Mouse (Mus musculus): ENCODE measurements around the gene Wnt2b. TPM values are rescaled to one million over a fixed set of nuclear protein-coding genes. Genes with fewer than 3 reads are reported as not detected.
A peak's percentile ranks its signal among the peaks of the same experiment; 100 is the strongest.

Wnt2b gene
- polyA plus RNA-seq, 1 experiment from 2014 or later: 1.1 TPM

DNA sequence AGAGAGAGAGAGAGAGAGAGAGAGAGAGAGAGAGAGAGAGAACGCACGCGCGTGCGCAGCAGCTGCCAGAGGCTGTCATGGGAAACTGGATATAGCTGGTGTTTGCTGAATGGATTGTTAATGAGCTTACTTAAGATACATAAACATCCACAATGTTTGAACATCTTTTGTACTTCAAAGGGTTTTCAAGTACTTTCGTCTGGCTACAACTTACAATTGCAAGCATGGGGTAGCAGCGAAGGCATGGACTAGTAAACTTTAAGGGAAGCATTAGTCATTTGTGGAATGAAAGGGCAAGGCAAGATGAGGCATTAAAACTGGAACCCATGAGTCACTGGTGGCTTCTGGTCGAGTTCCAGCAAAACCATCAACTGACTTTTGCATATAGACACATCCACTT is 38.8 kb upstream of the Wnt2b start:
- no peaks in the 10 kb centered on the region for H3K27me3 ChIP-seq (ENCODE audit: control insufficient read depth, insufficient read depth, low read length)
- no peak overlapping the region for H3K27ac ChIP-seq (ENCODE audit: low read length)
- WGBS: 74% methylated on average over 8 of the region's 8 CpGs
- no peak overlapping the region for H3K4me3 ChIP-seq (ENCODE audit: low read length)
- H3K4me1 ChIP-seq (ENCODE audit: control insufficient read depth, insufficient read depth, low read length): peaks cover 32% of the 10 kb centered on the region
- no peaks in the 10 kb centered on the region for H3K9me3 ChIP-seq (replicated peaks; ENCODE audit: control insufficient read depth, low read length)
- H3K36me3 ChIP-seq (ENCODE audit: control insufficient read depth, insufficient read depth): peaks cover 12% of the 10 kb centered on the region
- H3K9ac ChIP-seq (ENCODE audit: low read length): no peak overlapping the region
- no peak overlapping the region for H3K4me2 ChIP-seq (ENCODE audit: low read depth, low read length)
- ATAC-seq (replicated peaks; ENCODE audit: extremely low read depth, insufficient read depth, low FRiP score): no peak

DNA sequence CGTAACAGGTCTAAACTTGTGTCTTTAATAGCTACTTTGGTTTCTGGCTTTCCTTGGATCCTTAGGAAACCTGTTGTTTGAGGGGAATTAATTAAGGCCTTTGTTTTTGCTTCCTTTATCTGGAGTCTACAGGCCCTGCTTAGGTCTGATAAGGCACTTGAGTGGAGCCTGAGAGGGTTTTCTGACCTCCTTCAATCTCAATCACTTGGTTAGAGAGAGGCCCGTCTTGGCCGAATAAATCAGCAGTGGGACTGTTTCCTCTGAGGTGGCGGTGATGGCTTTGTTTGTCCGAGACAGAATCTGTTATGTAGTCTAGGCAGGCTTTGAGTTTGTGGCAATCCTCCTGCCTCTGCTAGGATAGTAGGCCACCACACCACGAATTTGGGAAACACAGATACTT is 35.8 kb upstream of the Wnt2b start:
- Histone ChIP-seq H3K27me3 (ENCODE audit: control insufficient read depth, insufficient read depth, low read length) (no peaks in the 10 kb centered on the region), H3K4me3 (ENCODE audit: low read length) (no peak overlapping the region), H3K27ac (ENCODE audit: low read length) (peak overlapping the region; percentile 38), H3K36me3 (ENCODE audit: control insufficient read depth, insufficient read depth) (no peaks in the 10 kb centered on the region), H3K4me1 (ENCODE audit: control insufficient read depth, insufficient read depth, low read length) (peaks cover 39% of the 10 kb centered on the region), H3K9me3 (replicated peaks; ENCODE audit: control insufficient read depth, low read length) (no peaks in the 10 kb centered on the region), H3K4me2 (ENCODE audit: low read depth, low read length) (peak overlapping the region; percentile 24; the same call in 1 of the 2 replicates), H3K9ac (ENCODE audit: low read length) (no peak overlapping the region)
- no peak for ATAC-seq (replicated peaks; ENCODE audit: extremely low read depth, insufficient read depth, low FRiP score)
- WGBS: 28% methylated on average over 6 of the region's 6 CpGs

DNA sequence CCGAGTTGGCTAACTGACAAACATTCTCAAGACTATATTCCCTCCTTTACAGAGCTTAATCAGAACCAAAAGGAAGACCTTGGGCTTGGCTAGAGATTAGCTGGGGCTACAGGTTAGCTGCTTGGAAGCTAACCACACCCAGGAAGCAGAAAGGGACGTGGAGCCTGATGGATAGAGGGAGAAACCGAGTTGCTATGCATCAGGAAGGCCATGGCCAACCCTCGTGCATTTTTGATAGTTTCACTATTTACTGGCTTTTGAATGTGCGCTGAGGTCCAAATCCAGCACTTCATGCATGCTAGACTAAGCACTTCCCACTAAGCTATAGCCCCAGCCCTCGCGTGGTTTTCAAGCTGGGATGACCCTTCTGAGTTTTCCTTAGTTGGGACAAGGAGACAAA is 34.0 kb upstream of the Wnt2b start:
- 78% methylated on average over 7 of the region's 7 CpGs for WGBS
- no peaks in the 10 kb centered on the region for H3K27me3 ChIP-seq (ENCODE audit: control insufficient read depth, insufficient read depth, low read length)
- H3K4me3 ChIP-seq (ENCODE audit: low read length): no peak overlapping the region
- ATAC-seq (replicated peaks; ENCODE audit: extremely low read depth, insufficient read depth, low FRiP score): no peak
- H3K4me2 ChIP-seq (ENCODE audit: low read depth, low read length): no peak overlapping the region
- no peak overlapping the region for H3K9ac ChIP-seq (ENCODE audit: low read length)
- H3K36me3 ChIP-seq (ENCODE audit: control insufficient read depth, insufficient read depth): no peaks in the 10 kb centered on the region
- H3K27ac ChIP-seq (ENCODE audit: low read length): 0 out of 2 replicates have a peak overlapping the region, but pooled peaks have one; percentile 25
- H3K9me3 ChIP-seq (replicated peaks; ENCODE audit: control insufficient read depth, low read length): no peaks in the 10 kb centered on the region
- H3K4me1 ChIP-seq (ENCODE audit: control insufficient read depth, insufficient read depth, low read length): peaks cover 27% of the 10 kb centered on the region

DNA sequence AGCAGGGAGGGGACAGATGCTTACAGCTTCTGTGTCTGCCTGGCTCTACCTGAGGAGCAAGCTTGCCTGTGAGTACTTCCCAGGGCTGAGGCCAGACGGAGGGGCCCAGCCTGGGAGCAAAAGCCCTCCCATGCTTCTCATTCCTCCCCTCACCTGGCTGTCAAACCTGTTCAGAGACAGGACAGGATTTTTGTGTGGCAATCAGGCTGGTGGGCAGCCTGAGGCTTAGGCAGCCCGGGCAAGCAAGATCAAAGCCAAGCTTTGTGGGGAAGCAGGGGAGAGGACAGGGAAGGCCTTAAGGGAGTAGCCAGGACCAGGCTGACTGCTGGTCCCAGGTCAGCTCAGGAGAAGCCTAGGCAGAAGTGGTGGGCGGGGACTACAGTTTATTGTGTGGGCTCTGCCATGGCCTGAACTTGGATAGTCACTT is 32.7 kb upstream of the Wnt2b start:
- Histone ChIP-seq H3K9me3 (replicated peaks; ENCODE audit: control insufficient read depth, low read length) (no peaks in the 10 kb centered on the region), H3K4me3 (ENCODE audit: low read length) (no peak overlapping the region), H3K36me3 (ENCODE audit: control insufficient read depth, insufficient read depth) (no peaks in the 10 kb centered on the region), H3K4me2 (ENCODE audit: low read depth, low read length) (no peak overlapping the region), H3K9ac (ENCODE audit: low read length) (peak overlapping the region; percentile 40; the same call in 1 of the 2 replicates), H3K4me1 (ENCODE audit: control insufficient read depth, insufficient read depth, low read length) (peaks cover 26% of the 10 kb centered on the region), H3K27ac (ENCODE audit: low read length) (peak overlapping the region; percentile 41; the same call in 1 of the 2 replicates), H3K27me3 (ENCODE audit: control insufficient read depth, insufficient read depth, low read length) (no peaks in the 10 kb centered on the region)
- 59% methylated on average over 3 of the region's 3 CpGs for WGBS
- no peak for ATAC-seq (replicated peaks; ENCODE audit: extremely low read depth, insufficient read depth, low FRiP score)

DNA sequence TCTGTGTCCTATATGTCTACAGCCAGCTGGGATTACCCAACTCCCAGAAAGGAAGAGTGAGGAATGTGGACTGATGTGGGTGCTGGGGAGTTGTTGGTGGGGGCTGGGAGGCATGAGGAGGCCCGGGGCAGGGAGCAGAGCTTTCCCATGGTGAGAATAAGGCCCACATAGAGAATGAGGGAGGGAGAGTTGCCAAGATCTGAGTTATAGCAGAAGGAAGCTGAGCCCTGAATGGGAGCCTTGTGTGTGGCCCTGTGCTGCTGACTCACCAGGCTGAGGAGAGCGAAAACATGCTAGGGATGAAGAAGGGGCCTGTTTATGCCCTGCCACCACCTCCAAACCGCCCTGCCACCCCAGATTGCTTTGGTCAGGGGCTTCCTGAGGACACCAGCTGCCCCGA is 32.1 kb upstream of the Wnt2b start:
- 32% methylated on average over 4 of the region's 4 CpGs for WGBS
- peak; percentile 61 for ATAC-seq (replicated peaks; ENCODE audit: extremely low read depth, insufficient read depth, low FRiP score)
- Histone ChIP-seq H3K4me2 (ENCODE audit: low read depth, low read length) (no peak overlapping the region), H3K4me3 (ENCODE audit: low read length) (no peak overlapping the region), H3K4me1 (ENCODE audit: control insufficient read depth, insufficient read depth, low read length) (peaks cover 26% of the 10 kb centered on the region), H3K9ac (ENCODE audit: low read length) (0 out of 2 replicates have a peak overlapping the region, but pooled peaks have one; percentile 16), H3K27me3 (ENCODE audit: control insufficient read depth, insufficient read depth, low read length) (no peaks in the 10 kb centered on the region), H3K36me3 (ENCODE audit: control insufficient read depth, insufficient read depth) (no peaks in the 10 kb centered on the region), H3K27ac (ENCODE audit: low read length) (peak overlapping the region; percentile 24; the same call in 1 of the 2 replicates), H3K9me3 (replicated peaks; ENCODE audit: control insufficient read depth, low read length) (no peaks in the 10 kb centered on the region)

DNA sequence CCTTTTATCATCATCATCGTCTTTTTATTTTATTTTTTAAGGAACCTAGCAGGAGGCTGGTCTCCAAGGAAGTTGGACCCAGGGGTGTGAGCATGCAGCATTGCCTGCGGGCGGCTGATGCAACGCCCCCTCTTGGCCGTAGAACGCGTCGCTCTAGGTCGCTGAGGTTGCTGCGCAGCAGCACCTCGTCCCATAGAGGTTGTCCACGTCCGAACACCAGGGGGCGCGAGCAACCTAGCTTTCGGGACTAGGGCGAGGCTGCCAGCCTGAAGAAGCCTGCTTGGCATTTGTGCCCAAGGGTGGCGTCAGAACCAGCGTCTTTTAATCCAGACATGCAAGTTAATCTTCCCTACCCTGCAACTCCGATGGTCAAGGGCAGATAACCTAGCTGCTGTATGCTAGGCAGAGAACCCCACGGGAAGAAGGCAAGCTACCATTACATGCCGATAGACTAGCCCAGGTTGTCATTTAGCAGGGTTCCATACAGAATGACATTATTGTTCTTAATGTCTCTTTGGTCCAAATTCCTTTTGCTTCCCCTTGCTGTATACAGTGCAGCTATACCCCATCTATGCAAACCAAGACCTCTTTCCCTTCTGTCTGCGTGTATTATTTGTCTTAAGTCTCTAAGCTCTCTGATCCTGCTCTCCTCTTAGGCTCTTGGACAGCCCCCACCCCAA is 31.1 kb upstream of the Wnt2b start:
- no peak overlapping the region for H3K27ac ChIP-seq (ENCODE audit: low read length)
- peak; percentile 81 for ATAC-seq (replicated peaks; ENCODE audit: extremely low read depth, insufficient read depth, low FRiP score)
- H3K4me1 ChIP-seq (ENCODE audit: control insufficient read depth, insufficient read depth, low read length): peaks cover 17% of the 10 kb centered on the region
- peak overlapping the region; percentile 11; the same call in 1 of the 2 replicates for H3K4me3 ChIP-seq (ENCODE audit: low read length)
- H3K9me3 ChIP-seq (replicated peaks; ENCODE audit: control insufficient read depth, low read length): no peaks in the 10 kb centered on the region
- no peaks in the 10 kb centered on the region for H3K27me3 ChIP-seq (ENCODE audit: control insufficient read depth, insufficient read depth, low read length)
- 10% methylated on average over 23 of the region's 23 CpGs for WGBS
- peak overlapping the region; percentile 30 for H3K9ac ChIP-seq (ENCODE audit: low read length)
- H3K4me2 ChIP-seq (ENCODE audit: low read depth, low read length): peak overlapping the region; percentile 44
- H3K36me3 ChIP-seq (ENCODE audit: control insufficient read depth, insufficient read depth): no peaks in the 10 kb centered on the region

DNA sequence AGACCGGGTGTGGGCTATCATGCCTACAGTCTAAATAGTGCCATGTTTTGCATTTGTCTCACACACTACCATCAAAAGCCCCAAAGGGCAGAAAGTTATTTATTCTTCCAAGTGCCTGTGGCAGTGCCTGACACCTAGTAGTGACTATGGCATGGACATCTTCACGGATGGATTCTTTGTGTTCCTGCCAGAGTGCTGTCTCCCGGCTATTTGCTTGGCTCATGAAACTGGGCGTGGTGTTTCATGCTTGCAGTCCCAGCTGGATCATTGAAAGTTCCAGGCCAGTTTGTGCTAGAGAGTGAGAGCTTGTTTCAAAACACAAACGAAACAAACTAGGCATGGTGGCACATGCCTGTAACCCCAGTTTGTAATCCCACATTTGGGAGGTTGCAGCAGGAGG is 30.0 kb upstream of the Wnt2b start:
- Histone ChIP-seq H3K9ac (ENCODE audit: low read length) (no peak overlapping the region), H3K27me3 (ENCODE audit: control insufficient read depth, insufficient read depth, low read length) (no peaks in the 10 kb centered on the region), H3K4me3 (ENCODE audit: low read length) (no peak overlapping the region), H3K4me1 (ENCODE audit: control insufficient read depth, insufficient read depth, low read length) (peaks cover 10% of the 10 kb centered on the region; the same call in 1 of the 2 replicates), H3K36me3 (ENCODE audit: control insufficient read depth, insufficient read depth) (no peaks in the 10 kb centered on the region), H3K4me2 (ENCODE audit: low read depth, low read length) (no peak overlapping the region), H3K27ac (ENCODE audit: low read length) (no peak overlapping the region), H3K9me3 (replicated peaks; ENCODE audit: control insufficient read depth, low read length) (no peaks in the 10 kb centered on the region)
- 65% methylated on average over 5 of the region's 5 CpGs for WGBS
- no peak for ATAC-seq (replicated peaks; ENCODE audit: extremely low read depth, insufficient read depth, low FRiP score)

DNA sequence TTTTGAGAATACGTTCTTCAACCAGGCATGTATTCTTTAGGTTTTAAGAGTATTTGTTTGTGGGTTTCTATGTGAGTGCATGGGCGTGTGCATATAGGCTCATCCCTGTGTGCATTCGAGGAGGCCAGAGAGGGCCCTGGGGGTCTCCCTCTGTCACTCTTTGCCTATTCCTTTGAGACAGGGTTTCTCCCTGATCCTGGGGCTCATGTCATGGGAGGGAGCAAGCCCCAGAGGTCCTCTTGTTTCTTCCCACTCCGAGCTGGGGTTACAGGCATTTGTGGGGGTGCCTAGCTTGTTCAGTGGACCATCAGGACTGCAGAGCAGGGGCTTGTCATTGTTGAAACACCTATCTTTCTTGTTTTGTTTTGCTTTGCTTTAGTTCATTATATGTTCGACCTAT is 26.2 kb upstream of the Wnt2b start:
- no peak overlapping the region for H3K9ac ChIP-seq (ENCODE audit: low read length)
- H3K4me3 ChIP-seq (ENCODE audit: low read length): no peak overlapping the region
- no peak overlapping the region for H3K27ac ChIP-seq (ENCODE audit: low read length)
- peaks cover 1% of the 10 kb centered on the region; the same call in 1 of the 2 replicates for H3K4me1 ChIP-seq (ENCODE audit: control insufficient read depth, insufficient read depth, low read length)
- no peaks in the 10 kb centered on the region for H3K27me3 ChIP-seq (ENCODE audit: control insufficient read depth, insufficient read depth, low read length)
- H3K36me3 ChIP-seq (ENCODE audit: control insufficient read depth, insufficient read depth): no peaks in the 10 kb centered on the region
- WGBS: 61% methylated on average over 5 of the region's 5 CpGs
- no peaks in the 10 kb centered on the region for H3K9me3 ChIP-seq (replicated peaks; ENCODE audit: control insufficient read depth, low read length)
- H3K4me2 ChIP-seq (ENCODE audit: low read depth, low read length): no peak overlapping the region
- ATAC-seq (replicated peaks; ENCODE audit: extremely low read depth, insufficient read depth, low FRiP score): no peak

DNA sequence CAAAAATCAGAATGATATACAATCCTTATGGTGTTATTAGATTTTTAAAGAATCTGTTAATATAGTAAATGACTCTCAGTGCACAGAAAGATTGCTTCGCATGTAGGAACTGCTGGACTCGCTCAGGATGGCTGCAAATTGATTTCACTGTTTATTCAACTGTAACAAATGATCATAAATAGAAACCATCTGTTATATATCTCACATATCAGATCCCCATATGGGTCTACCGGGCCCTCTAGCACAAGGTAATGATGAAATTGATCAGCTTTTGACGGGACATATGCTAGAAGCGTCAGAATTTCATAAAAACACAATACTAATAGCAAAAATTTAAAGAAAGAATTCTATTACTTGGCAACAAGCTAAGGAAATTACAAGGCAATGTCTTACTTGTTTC is 18.0 kb upstream of the Wnt2b start:
- Histone ChIP-seq H3K4me1 (ENCODE audit: control insufficient read depth, insufficient read depth, low read length) (no peaks in the 10 kb centered on the region), H3K4me3 (ENCODE audit: low read length) (no peak overlapping the region), H3K9ac (ENCODE audit: low read length) (no peak overlapping the region), H3K36me3 (ENCODE audit: control insufficient read depth, insufficient read depth) (no peaks in the 10 kb centered on the region), H3K4me2 (ENCODE audit: low read depth, low read length) (no peak overlapping the region), H3K27me3 (ENCODE audit: control insufficient read depth, insufficient read depth, low read length) (no peaks in the 10 kb centered on the region), H3K27ac (ENCODE audit: low read length) (no peak overlapping the region), H3K9me3 (replicated peaks; ENCODE audit: control insufficient read depth, low read length) (0 out of 2 replicates have a peak, but pooled peaks cover 3% of the 10 kb centered on the region)
- WGBS: 75% methylated on average over 5 of the region's 5 CpGs
- ATAC-seq (replicated peaks; ENCODE audit: extremely low read depth, insufficient read depth, low FRiP score): no peak
